Mouse (Mus musculus) bone marrow, adult 2 months (tissue): ENCODE measurements at regions not wholly inside any gene's neighbourhood (a gene's known extent, or its start where the extent isn't known, plus 50 kb on each side); places are given as distances from the start of the nearest gene placed in this dataset.

Experiments used
- H3K27ac ChIP-seq: fragments of 200-500 bp; 2 replicates; pipeline ENCODE4 v1.5.1; 2012; ENCODE audit warnings: low read depth, mild to moderate bottlenecking, control low read depth, inconsistent platforms, low read length; ENCODE audit not compliant: control insufficient read depth, poor library complexity, insufficient read depth
- H3K4me1 ChIP-seq: fragments of 200-500 bp; 2 replicates; pipeline ENCODE4 v1.6.1; 2011; ENCODE audit warnings: low read length; ENCODE audit not compliant: control insufficient read depth, insufficient read depth
- H3K4me3 ChIP-seq: fragments of 200-500 bp; replicated peaks from 2 replicates; pipeline ENCODE3; 2011; ENCODE audit warnings: mild to moderate bottlenecking, low read depth, low read length, control low read depth; ENCODE audit not compliant: control insufficient read depth
- CTCF ChIP-seq: fragments of 200-500 bp; IDR thresholded peaks from 2 replicates; pipeline ENCODE4 v1.5.1; 2011; ENCODE audit warnings: low read length, control low read depth; ENCODE audit not compliant: control insufficient read depth, insufficient read depth
- POLR2A ChIP-seq: fragments of 200-500 bp; IDR thresholded peaks from 2 replicates; pipeline ENCODE4 v1.6.1; 2011; ENCODE audit warnings: low read depth, mild to moderate bottlenecking, control low read depth, low read length, borderline replicate concordance; ENCODE audit not compliant: control insufficient read depth
- WGBS: fragments of 180-500 bp; shearing (Covaris S2); methylation state at CpG from one replicate; pipeline ENCODE4 v1.1.7; 2018; 5-methylcytosine and 5-hydroxymethylcytosine counted together

DNA sequence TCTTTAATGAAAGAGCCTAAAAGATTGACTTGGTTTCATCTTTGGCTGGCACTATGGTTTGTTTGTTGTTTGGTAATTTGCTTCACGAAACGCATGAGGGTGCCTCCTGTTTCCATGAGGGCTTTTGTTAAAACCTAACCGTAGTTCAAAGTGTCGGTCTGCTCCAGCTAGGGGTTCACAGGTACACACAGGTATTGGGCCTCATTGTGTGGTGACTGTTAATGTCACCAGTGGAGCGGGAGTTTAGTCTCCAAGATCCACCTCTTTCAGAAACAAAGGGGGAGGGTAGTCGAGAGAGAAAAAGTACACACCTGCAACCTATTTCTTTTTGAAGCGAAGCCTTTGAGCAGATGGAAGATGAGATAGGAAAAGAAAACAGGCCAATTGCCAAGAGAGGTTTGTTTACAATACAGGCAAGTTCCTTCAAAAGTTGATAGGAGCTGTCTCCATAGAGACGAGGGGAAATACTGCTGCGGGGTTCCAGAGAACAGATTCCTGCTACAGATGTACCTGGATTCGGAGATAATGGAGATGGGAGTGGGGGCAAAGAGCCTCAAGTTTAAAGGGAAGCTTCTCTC lies 273.9 kb downstream of the Ndfip2 start:
- H3K4me1 ChIP-seq = no peaks in the 10 kb centered on the region
- 73% methylated on average over 10 of the region's 10 CpGs for WGBS
- no peak overlapping the region for H3K4me3 ChIP-seq
- TF ChIP-seq POLR2A (no peak), CTCF (no peak)
- H3K27ac ChIP-seq = no peak overlapping the region

DNA sequence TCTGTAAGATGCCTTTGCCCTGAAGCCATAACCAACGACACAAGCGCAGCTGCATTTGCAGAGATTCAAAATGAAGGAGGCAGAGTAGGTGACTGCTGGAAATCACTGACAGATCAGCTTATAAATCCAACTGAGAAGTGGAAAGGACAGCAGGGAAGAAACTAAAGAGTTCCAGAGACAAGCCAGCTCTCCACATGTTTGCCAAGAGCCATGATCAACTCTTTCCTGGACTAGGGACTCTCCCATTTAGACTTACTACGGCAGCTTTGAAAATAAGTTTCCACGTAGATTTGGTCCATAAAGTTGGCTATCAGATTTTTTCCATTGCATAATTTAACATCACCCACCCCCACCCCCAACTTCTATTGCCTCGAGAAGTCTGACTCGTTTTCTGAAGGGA lies 269.7 kb downstream of the Ndfip2 start:
- 83% methylated on average over 6 of the region's 6 CpGs for WGBS
- Histone ChIP-seq H3K4me1 (no peaks in the 10 kb centered on the region), H3K4me3 (no peak overlapping the region), H3K27ac (no peak overlapping the region)
- TF ChIP-seq CTCF (no peak), POLR2A (no peak)

DNA sequence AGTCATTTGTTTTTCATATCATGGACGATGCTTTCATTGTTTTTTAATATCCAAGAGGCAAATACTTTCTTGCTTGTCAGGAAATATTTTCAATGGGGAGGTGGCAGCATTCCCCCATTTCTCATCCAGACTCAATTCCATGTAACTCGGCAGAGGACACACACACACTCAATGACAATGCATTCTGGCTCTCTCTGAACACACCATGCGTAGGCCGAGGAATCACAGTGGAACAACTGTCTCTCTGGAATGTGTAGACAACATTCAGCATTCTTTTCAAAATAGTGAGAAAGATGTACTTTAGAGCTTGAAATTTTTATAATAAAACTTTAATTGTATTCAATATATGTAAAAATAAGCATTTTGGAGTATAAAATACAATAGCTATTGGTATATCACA lies 265.5 kb downstream of the Ndfip2 start:
- no peak for TF ChIP-seq POLR2A
- no peak for TF ChIP-seq CTCF
- Histone ChIP-seq H3K4me3 (no peak overlapping the region), H3K4me1 (no peaks in the 10 kb centered on the region), H3K27ac (no peak overlapping the region)
- 86% methylated on average over 4 of the region's 4 CpGs for WGBS

DNA sequence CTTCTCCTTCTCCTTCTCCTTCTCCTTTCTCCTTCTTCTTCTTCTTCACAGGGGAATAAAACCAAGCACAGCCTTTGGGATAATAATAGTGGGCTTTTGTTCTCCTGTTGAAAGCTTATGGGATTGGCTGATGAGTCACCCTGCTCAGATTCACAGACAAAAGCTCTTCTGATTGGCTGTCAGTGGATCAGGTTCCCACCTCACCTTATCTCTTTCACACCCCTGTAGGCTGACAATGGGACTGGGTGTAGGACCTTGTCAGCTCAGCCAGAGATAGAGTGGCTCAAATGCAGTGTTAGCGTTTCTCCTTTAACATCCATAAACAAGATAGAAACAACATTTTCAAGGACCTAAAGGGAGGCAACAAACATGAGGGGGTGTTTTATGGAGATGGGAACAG lies 263.9 kb downstream of the Ndfip2 start:
- Histone ChIP-seq H3K27ac (no peak overlapping the region), H3K4me3 (no peak overlapping the region), H3K4me1 (no peaks in the 10 kb centered on the region)
- TF ChIP-seq CTCF (no peak), POLR2A (no peak)
- 80% methylated on average over 1 of the region's 1 CpGs for WGBS

DNA sequence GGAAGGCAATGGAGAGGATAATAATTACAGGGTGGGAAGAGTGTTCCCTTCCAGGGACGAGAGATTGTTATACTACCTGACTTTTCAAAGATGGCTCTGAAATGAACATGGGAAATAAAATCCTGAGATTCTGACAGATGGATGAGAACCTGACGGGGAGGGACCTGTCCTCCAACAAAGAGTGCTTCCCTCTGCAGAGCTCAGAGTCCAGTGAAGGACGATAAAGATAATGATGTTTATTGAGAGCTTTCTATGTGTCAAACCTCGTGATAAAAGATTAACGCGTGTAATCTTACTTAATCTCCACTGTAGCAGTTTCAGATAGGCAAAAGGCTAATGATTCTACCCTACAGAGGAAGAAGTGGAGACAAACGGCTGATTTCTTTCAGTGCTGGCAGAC lies 260.3 kb downstream of the Ndfip2 start:
- TF ChIP-seq CTCF (no peak), POLR2A (no peak)
- WGBS = 79% methylated on average over 7 of the region's 7 CpGs
- H3K4me1 ChIP-seq = no peaks in the 10 kb centered on the region
- H3K4me3 ChIP-seq = no peak overlapping the region
- no peak overlapping the region for H3K27ac ChIP-seq

DNA sequence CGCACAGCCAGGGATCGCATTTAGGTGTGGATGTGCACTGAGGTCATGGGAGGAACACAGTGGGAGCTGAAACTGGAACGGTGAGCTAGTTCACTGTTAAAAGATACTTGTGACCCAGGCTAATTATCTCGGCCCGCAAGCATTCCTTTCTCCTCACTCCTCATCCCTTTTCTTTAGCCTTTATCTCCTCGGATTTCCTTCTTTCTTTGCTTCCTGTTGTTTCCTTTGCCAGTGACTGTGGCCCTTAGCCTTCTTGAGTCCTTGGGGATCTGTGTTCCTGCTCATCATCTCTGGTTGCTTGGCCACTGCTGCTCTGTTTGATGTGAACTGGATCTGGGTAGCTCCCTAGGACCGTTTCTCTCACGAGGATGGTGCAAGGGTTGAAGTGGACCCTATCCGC lies 256.0 kb downstream of the Ndfip2 start:
- Histone ChIP-seq H3K27ac (no peak overlapping the region), H3K4me3 (no peak overlapping the region), H3K4me1 (no peaks in the 10 kb centered on the region)
- WGBS = 91% methylated on average over 9 of the region's 9 CpGs
- no peak for TF ChIP-seq POLR2A
- no peak for TF ChIP-seq CTCF

DNA sequence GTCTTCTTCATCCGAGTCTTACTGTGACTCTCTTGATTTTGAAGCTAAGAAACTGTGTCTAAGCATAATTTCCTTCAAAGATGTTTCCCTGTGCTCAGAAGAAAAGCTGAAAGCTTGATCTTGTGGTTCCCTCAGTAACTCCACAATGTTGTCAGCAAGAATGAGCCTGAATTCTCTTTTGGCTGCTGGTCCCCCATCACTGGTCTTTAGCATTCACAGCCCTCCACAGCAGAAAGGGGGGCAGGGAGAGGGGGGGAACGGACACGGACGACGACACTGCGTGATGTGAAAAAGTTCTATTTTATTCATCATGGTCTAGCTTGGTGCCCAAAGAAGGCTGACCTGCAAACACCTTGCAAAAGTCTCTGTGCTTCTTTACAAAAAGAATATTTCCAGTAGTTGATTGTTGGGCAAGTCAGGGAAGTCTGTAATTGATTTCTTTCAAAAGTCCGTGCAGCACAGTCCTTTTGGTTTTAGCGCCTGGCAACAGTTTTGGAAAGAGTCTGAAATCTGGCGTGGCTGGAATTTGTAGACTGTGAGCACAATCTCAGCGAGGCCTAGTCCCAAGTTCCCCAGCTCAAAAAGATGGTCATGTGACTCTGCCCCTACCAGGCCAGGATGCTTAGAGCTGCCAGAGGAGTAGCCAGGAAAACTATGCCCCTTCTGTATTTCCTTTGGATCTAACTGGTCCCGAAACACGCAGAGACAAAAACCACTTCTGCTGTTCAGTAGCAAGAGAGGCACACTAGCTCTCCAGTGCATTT lies 254.7 kb downstream of the Ndfip2 start:
- no peak for TF ChIP-seq CTCF
- no peak for TF ChIP-seq POLR2A
- 81% methylated on average over 12 of the region's 12 CpGs for WGBS

DNA sequence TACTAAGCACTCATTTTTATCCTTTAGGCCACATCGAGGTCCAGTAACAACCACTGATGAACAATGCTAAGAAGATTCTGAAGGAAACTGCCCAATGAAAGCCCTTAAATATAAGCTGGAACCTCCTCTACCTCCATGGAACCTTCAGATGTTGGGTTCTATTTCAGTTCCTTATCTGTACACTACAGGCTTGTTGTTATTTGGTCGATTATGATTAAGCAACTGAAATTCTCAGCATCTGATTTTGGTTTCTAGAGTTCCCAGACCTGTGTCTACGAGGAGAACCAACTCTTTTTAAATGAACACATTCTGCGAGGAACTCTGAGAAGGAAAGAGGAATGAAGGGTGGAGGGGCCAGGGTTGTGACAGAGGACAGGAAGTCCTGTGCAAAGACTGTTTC lies 253.5 kb downstream of the Ndfip2 start:
- no peaks in the 10 kb centered on the region for H3K4me1 ChIP-seq
- TF ChIP-seq CTCF (no peak), POLR2A (no peak)
- H3K4me3 ChIP-seq = no peak overlapping the region
- 47% methylated on average over 4 of the region's 4 CpGs for WGBS
- H3K27ac ChIP-seq = no peak overlapping the region

More for the DNA sequence above, 254.7 kb downstream of the Ndfip2 start:
- Histone ChIP-seq H3K27ac (no peak overlapping the region), H3K4me3 (no peak overlapping the region), H3K4me1 (no peaks in the 10 kb centered on the region)

DNA sequence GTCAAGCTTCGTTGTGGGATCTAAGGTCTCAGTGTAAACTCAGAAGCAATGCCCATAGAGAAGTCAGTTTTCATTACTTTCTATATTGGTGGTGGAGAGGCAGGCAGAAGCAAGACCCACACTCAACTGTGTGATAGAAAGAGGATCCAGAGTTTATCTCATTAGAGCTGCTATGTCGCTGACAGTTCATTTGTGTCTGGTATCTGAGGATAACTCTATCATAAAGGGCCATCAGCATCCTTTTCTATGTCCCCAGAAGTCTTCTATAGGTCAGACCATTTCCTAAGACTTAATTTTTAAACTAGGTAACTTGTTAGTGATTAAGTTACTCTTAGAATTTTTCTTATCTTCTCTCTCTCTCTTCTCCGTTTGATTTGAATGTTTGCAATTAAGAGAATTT lies 252.8 kb downstream of the Ndfip2 start:
- WGBS = 82% methylated on average over 3 of the region's 3 CpGs
- H3K4me3 ChIP-seq = no peak overlapping the region
- H3K27ac ChIP-seq = no peak overlapping the region
- H3K4me1 ChIP-seq = no peaks in the 10 kb centered on the region
- TF ChIP-seq POLR2A (no peak), CTCF (no peak)
